Mouse (Mus musculus) ES-E14 (cell line): ENCODE data around the gene Tbc1d19. TPM values are rescaled to one million over a fixed set of nuclear protein-coding genes. Genes with fewer than 3 reads are reported as not detected.

Experiments
- DNase-seq: peaks from one replicate; pipeline ENCODE4 v3.0.0-alpha.2; 2013; ENCODE audit warnings: low read depth, low spot score
- H3K27ac ChIP-seq: 2 replicates; pipeline ENCODE4 v1.5.1; 2012; ENCODE audit warnings: low read depth, mild to moderate bottlenecking, low read length, moderate library complexity, mixed read lengths; ENCODE audit not compliant: poor library complexity, insufficient read depth, severe bottlenecking
- H3K36me3 ChIP-seq: 2 replicates; pipeline ENCODE4 v1.6.1; 2012; ENCODE audit warnings: mild to moderate bottlenecking, low read length, moderate library complexity, mixed read lengths; ENCODE audit not compliant: control insufficient read depth, poor library complexity, insufficient read depth, severe bottlenecking
- H3K4me1 ChIP-seq, 2 experiments: fragments of 150-350 bp in 1 of 2; sonication (generic) in 1 of 2; 2 replicates each; pipeline ENCODE4 v1.6.1; 2012; ENCODE audit warnings: low read length in 2 of 2, mild to moderate bottlenecking in 1 of 2, mixed read lengths in 1 of 2; ENCODE audit not compliant: control insufficient read depth in 2 of 2, insufficient read depth in 2 of 2, poor library complexity in 1 of 2
- H3K4me3 ChIP-seq, 2 experiments: fragments of 150-350 bp in 1 of 2; sonication (generic) in 1 of 2; 2 replicates each; pipeline ENCODE4 v1.5.1; 2012; ENCODE audit warnings: low read length in 2 of 2, low read depth in 1 of 2, mild to moderate bottlenecking in 1 of 2, mixed read lengths in 1 of 2; ENCODE audit not compliant: insufficient read depth in 1 of 2, poor library complexity in 1 of 2, severe bottlenecking in 1 of 2
- H3K9ac ChIP-seq: 2 replicates; pipeline ENCODE4 v1.6.1; 2012; ENCODE audit warnings: low read depth, mild to moderate bottlenecking, low read length, mixed read lengths; ENCODE audit not compliant: poor library complexity, insufficient read depth, severe bottlenecking
- H3K9me3 ChIP-seq: fragments of 150-350 bp; sonication (generic); 2 replicates; pipeline ENCODE4 v1.6.1; 2012; ENCODE audit warnings: low read depth, mild to moderate bottlenecking, low read length; ENCODE audit not compliant: control insufficient read depth, insufficient read depth
- CHD2 ChIP-seq: IDR thresholded peaks from 2 replicates; pipeline ENCODE4 v1.6.1; 2014; ENCODE audit warnings: mild to moderate bottlenecking, low read depth, low read length, inconsistent platforms
- HCFC1 ChIP-seq: IDR thresholded peaks from 2 replicates; pipeline ENCODE4 v1.6.1; 2012; ENCODE audit warnings: low read length, inconsistent platforms, borderline replicate concordance; ENCODE audit not compliant: insufficient read depth
- MAFK ChIP-seq: IDR thresholded peaks from 2 replicates; pipeline ENCODE4 v1.6.1; 2014; ENCODE audit warnings: mild to moderate bottlenecking, low read depth, low read length, inconsistent platforms; ENCODE audit not compliant: insufficient read depth
- ZC3H11A ChIP-seq: IDR thresholded peaks from 2 replicates; pipeline ENCODE4 v1.6.1; 2012; ENCODE audit warnings: low read depth, mild to moderate bottlenecking, inconsistent platforms, low read length, borderline replicate concordance
- ZNF384 ChIP-seq: IDR thresholded peaks from 2 replicates; pipeline ENCODE4 v1.6.1; 2012; ENCODE audit warnings: low read depth, low read length, inconsistent platforms
- in situ Hi-C, 2 experiments: fragments of 600-800 bp; cut with MboI; formaldehyde crosslinking; loops; one replicate each; pipeline ENCODE4 v1.15.1; 2025; ENCODE audit warnings: low sequenced_read_pairs in 2 of 2, inconsistent platforms in 1 of 2; ENCODE audit not compliant: unreplicated experiment in 2 of 2
- total RNA-seq: library from RNA; depleted of rRNA; stranded (reverse); fragments of 300-350 nt; gene quantifications from 2 replicates; pipeline ENCODE4 v1.2.3, GENCODE M21; 2012; rRNA removed

Gene Tbc1d19
- total RNA-seq, 1 experiment: 19.2 TPM

- TF ChIP-seq MAFK (no peak), CHD2 (no peak), HCFC1 (no peak), ZC3H11A (no peak), ZNF384 (no peak)
- Histone ChIP-seq H3K9ac (no peak overlapping the region), H3K9me3 (no peaks in the 10 kb centered on the region), H3K4me3 (no peak overlapping the region), H3K4me1 (peaks cover 3 to 11% of the 10 kb centered on the region in 2 experiments; a peak in 3 of 4 replicates), H3K36me3 (no peaks in the 10 kb centered on the region), H3K27ac (no peak overlapping the region)
- no peak for DNase-seq
- in situ Hi-C loops: no loop called here
These were observed 143.8 kb downstream of the Tbc1d19 start for GRCm38 (mm10) chr5:53953216-53953615.

Other genes starting within 250 kb of the Tbc1d19 start
- gene Cckar, start 101.9 kb upstream of the Tbc1d19 start, total RNA-seq: not detected in 2 replicates
- gene Stim2, start 188.9 kb downstream of the Tbc1d19 start, total RNA-seq: 22.0 and 25.5 TPM in 2 replicates